Mouse (Mus musculus) heart, adult 10 weeks (tissue): ENCODE data around the gene Vmn1r13. TPM values are rescaled to one million over a fixed set of nuclear protein-coding genes. Genes with fewer than 3 reads are reported as not detected.

Experiments
- polyA plus RNA-seq: library from polyadenylated mRNA; stranded (reverse); fragments of 350-450 nt; fragmentation: Illumina TruSeq; extraction: RNeasy Lipid Tissue Mini Kit (QIAGEN cat#74804); gene quantifications from one replicate; pipeline ENCODE4 v1.2.3, GENCODE M21; 2014; ENCODE audit warnings: low read depth, low replicate concordance

The Vmn1r13 gene
- not detected for polyA plus RNA-seq

GRCm38 (mm10) chr6:57202990-57203389 lies at the start of gene Vmn1r13:
Gene Vmn1r13, plus strand, starts transcription at chr6:57203290.

GRCm38 (mm10) chr6:57156619-57157018 lies 46.5 kb upstream of the Vmn1r13 start, which contains the start of gene Vmn1r12:
Gene Vmn1r12, plus strand, starts transcription at chr6:57156919.

GRCm38 (mm10) chr6:57231386-57231785 lies 28.3 kb downstream of the Vmn1r13 start, which contains the start of gene Vmn1r14:
Gene Vmn1r14, plus strand, starts transcription at chr6:57231686.

GRCm38 (mm10) chr6:57257652-57258051 lies 54.6 kb downstream of the Vmn1r13 start, which contains the start of gene Vmn1r15:
Gene Vmn1r15, plus strand, starts transcription at chr6:57257952.

Other genes with a start within 250 kb of the Vmn1r13 start
- gene Vmn1r5, start 233.0 kb upstream of the Vmn1r13 start, polyA plus RNA-seq, result not detected
- gene Vmn1r6, start 206.0 kb upstream of the Vmn1r13 start, polyA plus RNA-seq, result not detected
- not detected for gene Vmn1r7, start 178.0 kb upstream of the Vmn1r13 start, polyA plus RNA-seq
- gene Vmn1r8, start 171.0 kb upstream of the Vmn1r13 start, polyA plus RNA-seq, result not detected
- not detected for gene Vmn1r9, start 136.5 kb upstream of the Vmn1r13 start, polyA plus RNA-seq
- not detected for gene Vmn1r10, start 93.8 kb upstream of the Vmn1r13 start, polyA plus RNA-seq
- not detected for gene Vmn1r11, start 69.8 kb upstream of the Vmn1r13 start, polyA plus RNA-seq
- not detected for gene Vmn1r12, start 46.4 kb upstream of the Vmn1r13 start, polyA plus RNA-seq
- not detected for gene Vmn1r14, start 28.4 kb downstream of the Vmn1r13 start, polyA plus RNA-seq
- not detected for gene Vmn1r15, start 54.7 kb downstream of the Vmn1r13 start, polyA plus RNA-seq
- gene Vmn1r16, start 126.2 kb downstream of the Vmn1r13 start, polyA plus RNA-seq, result not detected
- gene Vmn1r17, start 160.4 kb downstream of the Vmn1r13 start, polyA plus RNA-seq, result not detected
- gene Vmn1r18, start 192.5 kb downstream of the Vmn1r13 start, polyA plus RNA-seq, result not detected
- not detected for gene Vmn1r19, start 200.5 kb downstream of the Vmn1r13 start, polyA plus RNA-seq
- not detected for gene Vmn1r20, start 225.6 kb downstream of the Vmn1r13 start, polyA plus RNA-seq